Mouse (Mus musculus) heart, postnatal 25 days (tissue): ENCODE results near the gene Ndufa3. TPM values are rescaled to one million over a fixed set of nuclear protein-coding genes. Genes with fewer than 3 reads are reported as not detected.

Source experiments
- DNase-seq: peaks from one replicate; pipeline ENCODE4 v3.0.0; 2022; ENCODE audit warnings: low spot score
- intact Hi-C: fragments of 180-260 bp; cut with DNase I; formaldehyde crosslinking; loops from one replicate; pipeline ENCODE4 v1.15.1; 2025
- microRNA-seq: library from miRNA; unstranded; fragments of <30 nt; microRNA quantifications from one replicate; pipeline ENCODE4 v1.2.0, GENCODE M21; 2022
- total RNA-seq, 2 experiments: library from RNA; stranded (reverse); gene quantifications; 2 replicates each; pipeline ENCODE4 v1.2.3; 2021

Ndufa3 gene
- total RNA-seq, 2 experiments from 2014 or later: 1,735 to 1,752 TPM

DNA sequence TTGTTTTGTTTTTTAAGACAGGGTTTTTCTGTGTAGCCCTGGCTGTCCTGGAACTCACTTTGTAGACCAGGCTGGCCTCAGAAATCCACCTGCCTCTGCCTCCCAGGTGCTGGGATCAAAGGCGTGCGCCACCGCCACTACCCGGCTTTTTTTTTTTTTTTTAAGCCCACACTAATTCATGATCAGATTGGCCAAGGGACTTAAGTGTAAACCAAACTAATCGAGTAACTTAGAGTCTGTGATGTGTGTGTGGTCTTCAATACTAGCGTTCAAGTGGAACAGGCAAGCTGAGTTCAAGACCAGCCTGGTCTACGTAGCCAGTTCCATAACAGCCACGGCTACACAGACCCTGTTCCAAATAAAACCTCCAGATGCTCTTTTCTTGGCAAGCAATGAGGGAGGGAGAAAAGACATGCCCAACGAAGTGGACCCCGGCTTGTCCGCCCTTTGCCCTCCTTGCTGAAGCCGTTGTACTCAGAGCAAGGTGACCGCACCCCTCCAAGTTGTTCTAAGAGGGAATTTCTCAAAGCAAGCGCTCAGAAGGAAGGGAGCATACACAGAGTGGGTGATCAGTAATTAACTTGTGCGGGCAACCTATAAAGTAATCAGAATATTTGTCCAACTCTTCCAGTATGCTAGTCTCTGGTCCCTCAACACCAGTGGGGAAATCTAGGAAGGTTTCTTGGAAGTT, 47.5 kb downstream of the Ndufa3 start:
- DNase-seq: no peak
- intact Hi-C loops: loop anchor here (1.0 kb wide), 1 partner anchor 18 kb away; no protein-coding TSS in a partner anchor

GRCm38 (mm10) chr7:3665215-3666114, 48.3 kb downstream of the Ndufa3 start, which contains the start of gene Leng1:
Gene Leng1 (minus strand): TSS chr7:3665840.
- DNase-seq: peak; percentile 96
- intact Hi-C loops: loop anchor here (1.0 kb wide), 1 partner anchor 27 kb away; the partner anchor contains the start of gene Tsen34

GRCm38 (mm10) chr7:3666921-3667391, 49.8 kb downstream of the Ndufa3 start:
- intact Hi-C loops: loop anchor here (1.0 kb wide), 1 partner anchor 25 kb away; the partner anchor contains the start of gene Tsen34
- no peak for DNase-seq

Small RNA genes within 50 kb of the gene (microRNA-seq; reads per million reads assigned to microRNA genes)
- not detected for gene Gm25100
- gene Mir3572: 0.83 reads per million

Other genes starting within 250 kb of the Ndufa3 start
- gene Cacng8, start 226.7 kb upstream of the Ndufa3 start, total RNA-seq: not detected
- under 1 TPM; 0.45 to 0.70 TPM for gene Cacng6, start 193.2 kb upstream of the Ndufa3 start, total RNA-seq
- gene Tarm1, start 114.7 kb upstream of the Ndufa3 start, total RNA-seq: not detected
- gene Oscar, start 1.2 kb upstream of the Ndufa3 start, total RNA-seq: under 1 TPM; 0.13 to 0.20 TPM
- 10 to 100 TPM; 16.9 to 20.0 TPM for gene Tfpt, start 12.6 kb downstream of the Ndufa3 start, total RNA-seq
- 10 to 100 TPM; 22.2 to 25.1 TPM for gene Prpf31, start 12.6 kb downstream of the Ndufa3 start, total RNA-seq
- gene Cnot3, start 27.9 kb downstream of the Ndufa3 start, total RNA-seq: 10 to 100 TPM; 24.7 to 30.6 TPM
- gene Leng1, start 48.5 kb downstream of the Ndufa3 start, total RNA-seq: 10 to 100 TPM; 10.0 to 11.4 TPM
- gene Tmc4, start 60.2 kb downstream of the Ndufa3 start, total RNA-seq: under 1 TPM; 0.45 to 0.83 TPM
- 10 to 100 TPM; 68.3 to 73.4 TPM for gene Tsen34, start 75.5 kb downstream of the Ndufa3 start, total RNA-seq
- 10 to 100 TPM; 17.1 to 17.9 TPM for gene Mboat7, start 76.2 kb downstream of the Ndufa3 start, total RNA-seq
- gene Rps9, start 86.6 kb downstream of the Ndufa3 start, total RNA-seq: 100 to 1,000 TPM; 589 to 617 TPM
- gene Pirb, start 103.0 kb downstream of the Ndufa3 start, total RNA-seq: 1 to 10 TPM; 1.3 to 2.1 TPM
- gene Gm15448, start 208.3 kb downstream of the Ndufa3 start, total RNA-seq: under 1 TPM; 0.20 to 0.39 TPM
- gene Pira2, start 227.7 kb downstream of the Ndufa3 start, total RNA-seq: under 1 TPM; 0.23 to 0.56 TPM